Mouse (Mus musculus) liver, adult (tissue): ENCODE results near the gene Nmnat1.

Source experiments
- GATA4 ChIP-seq: IDR thresholded peaks from 2 replicates; pipeline ENCODE4 v1.6.1; 2014; ENCODE audit warnings: mild to moderate bottlenecking, low read length; ENCODE audit not compliant: insufficient replicate concordance

Gene Nmnat1

GRCm38 (mm10) chr4:149417854-149418365 is 67.1 kb downstream of the Nmnat1 start:
- TF ChIP-seq GATA4, result no peak
